Mouse (Mus musculus): ENCODE measurements around the gene Pde4b. TPM values are rescaled to one million over a fixed set of nuclear protein-coding genes. Genes with fewer than 3 reads are reported as not detected.

Gene Pde4b
- polyA plus RNA-seq, 1 experiment from 2014 or later = 14.6 TPM

Other genes starting within 250 kb of the Pde4b start
- not detected in 2 replicates for gene B020004J07Rik, start 243.5 kb upstream of the Pde4b start, polyA plus RNA-seq (2014; fragmentation: Nextera tagmentation; extraction: Ambion mirVana)
- gene C130073F10Rik, start 193.8 kb upstream of the Pde4b start, polyA plus RNA-seq (2014; fragmentation: Nextera tagmentation; extraction: Ambion mirVana) = not detected in 2 replicates
- not detected in 2 replicates for gene Gm12800, start 178.4 kb upstream of the Pde4b start, polyA plus RNA-seq (2014; fragmentation: Nextera tagmentation; extraction: Ambion mirVana)
- not detected in 2 replicates for gene Gm12794, start 147.1 kb upstream of the Pde4b start, polyA plus RNA-seq (2014; fragmentation: Nextera tagmentation; extraction: Ambion mirVana)
- not detected in 2 replicates for gene Gm12790, start 106.5 kb upstream of the Pde4b start, polyA plus RNA-seq (2014; fragmentation: Nextera tagmentation; extraction: Ambion mirVana)
- gene Gm12789, start 100.9 kb upstream of the Pde4b start, polyA plus RNA-seq (2014; fragmentation: Nextera tagmentation; extraction: Ambion mirVana) = not detected in 2 replicates

All from intestine, embryonic 14.5 days (tissue).